Mouse (Mus musculus) right cerebral cortex, postnatal 4 days (tissue): ENCODE measurements at regions not wholly inside any gene's neighbourhood (a gene's known extent, or its start where the extent isn't known, plus 50 kb on each side); places are given as distances from the start of the nearest gene placed in this dataset.

Experiments
- DNase-seq: peaks from one replicate; pipeline ENCODE4 v3.0.0-alpha.2; 2022

- no peak for DNase-seq
Measured at GRCm38 (mm10) chr1:35978766-35979165, 89.4 kb upstream of the Hs6st1 start.

- DNase-seq = no peak
Measured at GRCm38 (mm10) chr1:35981226-35981625, 87.0 kb upstream of the Hs6st1 start.

GRCm38 (mm10) chr1:35983361-35983760 is 84.8 kb upstream of the Hs6st1 start:
- no peak for DNase-seq

- DNase-seq = no peak
Measured at GRCm38 (mm10) chr1:35985318-35985717, 82.9 kb upstream of the Hs6st1 start.

- no peak for DNase-seq
Measured at GRCm38 (mm10) chr1:35986666-35987065, 81.5 kb upstream of the Hs6st1 start.

- DNase-seq = no peak
Measured at GRCm38 (mm10) chr1:35992227-35992909, 75.8 kb upstream of the Hs6st1 start.

- DNase-seq = no peak
Measured at GRCm38 (mm10) chr1:35992937-35993336, 75.3 kb upstream of the Hs6st1 start.

GRCm38 (mm10) chr1:35995691-35996090 is 72.5 kb upstream of the Hs6st1 start:
- DNase-seq = no peak

GRCm38 (mm10) chr1:36001319-36001718 is 66.9 kb upstream of the Hs6st1 start:
- DNase-seq = no peak

GRCm38 (mm10) chr1:36001821-36002220 is 66.4 kb upstream of the Hs6st1 start:
- DNase-seq = no peak

GRCm38 (mm10) chr1:36003592-36003991 is 64.6 kb upstream of the Hs6st1 start:
- no peak for DNase-seq

GRCm38 (mm10) chr1:36008598-36008997 is 59.6 kb upstream of the Hs6st1 start:
- no peak for DNase-seq

- DNase-seq = peak; percentile 74
Measured at GRCm38 (mm10) chr1:36009010-36009619, 59.1 kb upstream of the Hs6st1 start.

GRCm38 (mm10) chr1:36010151-36010550 is 58.0 kb upstream of the Hs6st1 start:
- no peak for DNase-seq

- no peak for DNase-seq
Measured at GRCm38 (mm10) chr1:36010834-36011233, 57.4 kb upstream of the Hs6st1 start.

GRCm38 (mm10) chr1:36012081-36012765 is 56.0 kb upstream of the Hs6st1 start:
- DNase-seq = no peak

GRCm38 (mm10) chr1:36013823-36014341 is 54.3 kb upstream of the Hs6st1 start:
- no peak for DNase-seq

GRCm38 (mm10) chr1:36014372-36014771 is 53.8 kb upstream of the Hs6st1 start:
- DNase-seq = no peak

- DNase-seq = no peak
Measured at GRCm38 (mm10) chr1:36015210-36015609, 53.0 kb upstream of the Hs6st1 start.

GRCm38 (mm10) chr1:36016566-36016965 is 51.6 kb upstream of the Hs6st1 start:
- DNase-seq = no peak

- no peak for DNase-seq
Measured at GRCm38 (mm10) chr1:36017061-36017461, 51.1 kb upstream of the Hs6st1 start.

GRCm38 (mm10) chr1:36017656-36018055 is 50.5 kb upstream of the Hs6st1 start:
- DNase-seq = no peak
